Mouse (Mus musculus) ES-E14 (cell line): ENCODE measurements around the gene Gm11239. TPM values are rescaled to one million over a fixed set of nuclear protein-coding genes. Genes with fewer than 3 reads are reported as not detected.
"Not testable (repeated sequence)": the region's sequence is repeated elsewhere in the genome, so short reads cannot be mapped to it uniquely, and the experiment has no call there.

ENCODE experiments used
- DNase-seq: peaks from one replicate; pipeline ENCODE4 v3.0.0-alpha.2; 2013; ENCODE audit warnings: low read depth, low spot score
- H3K27ac ChIP-seq: 2 replicates; pipeline ENCODE4 v1.5.1; 2012; ENCODE audit warnings: low read depth, mild to moderate bottlenecking, low read length, moderate library complexity, mixed read lengths; ENCODE audit not compliant: poor library complexity, insufficient read depth, severe bottlenecking
- H3K36me3 ChIP-seq: 2 replicates; pipeline ENCODE4 v1.6.1; 2012; ENCODE audit warnings: mild to moderate bottlenecking, low read length, moderate library complexity, mixed read lengths; ENCODE audit not compliant: control insufficient read depth, poor library complexity, insufficient read depth, severe bottlenecking
- H3K4me1 ChIP-seq, 2 experiments: fragments of 150-350 bp in 1 of 2; sonication (generic) in 1 of 2; 2 replicates each; pipeline ENCODE4 v1.6.1; 2012; ENCODE audit warnings: low read length in 2 of 2, mild to moderate bottlenecking in 1 of 2, mixed read lengths in 1 of 2; ENCODE audit not compliant: control insufficient read depth in 2 of 2, insufficient read depth in 2 of 2, poor library complexity in 1 of 2
- H3K4me3 ChIP-seq, 2 experiments: fragments of 150-350 bp in 1 of 2; sonication (generic) in 1 of 2; 2 replicates each; pipeline ENCODE4 v1.5.1; 2012; ENCODE audit warnings: low read length in 2 of 2, low read depth in 1 of 2, mild to moderate bottlenecking in 1 of 2, mixed read lengths in 1 of 2; ENCODE audit not compliant: insufficient read depth in 1 of 2, poor library complexity in 1 of 2, severe bottlenecking in 1 of 2
- H3K9ac ChIP-seq: 2 replicates; pipeline ENCODE4 v1.6.1; 2012; ENCODE audit warnings: low read depth, mild to moderate bottlenecking, low read length, mixed read lengths; ENCODE audit not compliant: poor library complexity, insufficient read depth, severe bottlenecking
- H3K9me3 ChIP-seq: fragments of 150-350 bp; sonication (generic); 2 replicates; pipeline ENCODE4 v1.6.1; 2012; ENCODE audit warnings: low read depth, mild to moderate bottlenecking, low read length; ENCODE audit not compliant: control insufficient read depth, insufficient read depth
- MAFK ChIP-seq: IDR thresholded peaks from 2 replicates; pipeline ENCODE4 v1.6.1; 2014; ENCODE audit warnings: mild to moderate bottlenecking, low read depth, low read length, inconsistent platforms; ENCODE audit not compliant: insufficient read depth
- in situ Hi-C, 2 experiments: fragments of 600-800 bp; cut with MboI; formaldehyde crosslinking; loops; one replicate each; pipeline ENCODE4 v1.15.1; 2025; ENCODE audit warnings: low sequenced_read_pairs in 2 of 2, inconsistent platforms in 1 of 2; ENCODE audit not compliant: unreplicated experiment in 2 of 2
- total RNA-seq: library from RNA; depleted of rRNA; stranded (reverse); fragments of 300-350 nt; gene quantifications from 2 replicates; pipeline ENCODE4 v1.2.3, GENCODE M21; 2012; rRNA removed

Gm11239 gene
- total RNA-seq = 2.2 and 5.4 TPM in 2 replicates

DNA sequence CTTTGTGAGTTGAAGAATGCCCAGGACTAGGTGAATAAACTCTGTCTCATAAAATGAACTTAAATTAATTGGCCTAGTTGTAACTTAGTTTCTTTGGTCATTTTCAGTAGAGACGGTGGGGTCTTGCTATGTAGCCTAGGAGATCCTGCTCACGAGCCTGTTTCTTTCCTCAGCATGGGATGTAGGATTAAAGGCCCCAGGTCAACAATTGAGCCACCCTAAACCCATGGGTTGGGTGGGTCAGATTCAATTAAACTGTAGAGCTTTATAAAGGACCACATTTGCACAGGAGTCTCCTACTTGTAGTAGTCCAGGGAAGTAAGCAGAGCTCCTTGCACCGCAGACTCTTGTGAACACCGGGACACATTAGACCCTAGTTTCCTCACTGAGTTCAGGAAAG is at the start of gene Gm11239:
TSS of gene Gm11239 (plus strand) at position 301 of the 400 bp plus-strand sequence.
- DNase-seq = not testable (repeated sequence)

DNA sequence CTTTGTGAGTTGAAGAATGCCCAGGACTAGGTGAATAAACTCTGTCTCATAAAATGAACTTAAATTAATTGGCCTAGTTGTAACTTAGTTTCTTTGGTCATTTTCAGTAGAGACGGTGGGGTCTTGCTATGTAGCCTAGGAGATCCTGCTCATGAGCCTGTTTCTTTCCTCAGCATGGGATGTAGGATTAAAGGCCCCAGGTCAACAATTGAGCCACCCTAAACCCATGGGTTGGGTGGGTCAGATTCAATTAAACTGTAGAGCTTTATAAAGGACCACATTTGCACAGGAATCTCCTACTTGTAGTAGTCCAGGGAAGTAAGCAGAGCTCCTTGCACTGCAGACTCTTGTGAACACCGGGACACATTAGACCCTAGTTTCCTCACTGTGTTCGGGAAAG is 45.5 kb upstream of the Gm11239 start, which contains the start of gene Gm11237:
TSS of gene Gm11237 (plus strand) at position 301 of the 400 bp plus-strand sequence.
- H3K9ac ChIP-seq, H3K4me3 ChIP-seq, H3K36me3 ChIP-seq, in situ Hi-C loops, H3K4me1 ChIP-seq, H3K9me3 ChIP-seq, DNase-seq, H3K27ac ChIP-seq: not testable (repeated sequence)

More for the DNA sequence above, at the start of gene Gm11239:
- H3K4me3 ChIP-seq, in situ Hi-C loops, H3K27ac ChIP-seq, H3K9me3 ChIP-seq, H3K4me1 ChIP-seq, H3K36me3 ChIP-seq, H3K9ac ChIP-seq: not testable (repeated sequence)

DNA sequence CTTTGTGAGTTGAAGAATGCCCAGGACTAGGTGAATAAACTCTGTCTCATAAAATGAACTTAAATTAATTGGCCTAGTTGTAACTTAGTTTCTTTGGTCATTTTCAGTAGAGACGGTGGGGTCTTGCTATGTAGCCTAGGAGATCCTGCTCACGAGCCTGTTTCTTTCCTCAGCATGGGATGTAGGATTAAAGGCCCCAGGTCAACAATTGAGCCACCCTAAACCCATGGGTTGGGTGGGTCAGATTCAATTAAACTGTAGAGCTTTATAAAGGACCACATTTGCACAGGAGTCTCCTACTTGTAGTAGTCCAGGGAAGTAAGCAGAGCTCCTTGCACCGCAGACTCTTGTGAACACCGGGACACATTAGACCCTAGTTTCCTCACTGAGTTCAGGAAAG is 30.3 kb upstream of the Gm11239 start, which contains the start of gene Gm11236:
TSS of gene Gm11236 (plus strand) at position 301 of the 400 bp plus-strand sequence.
- H3K36me3 ChIP-seq, DNase-seq, H3K27ac ChIP-seq, in situ Hi-C loops, H3K4me3 ChIP-seq, H3K9me3 ChIP-seq, H3K4me1 ChIP-seq, H3K9ac ChIP-seq: not testable (repeated sequence)

DNA sequence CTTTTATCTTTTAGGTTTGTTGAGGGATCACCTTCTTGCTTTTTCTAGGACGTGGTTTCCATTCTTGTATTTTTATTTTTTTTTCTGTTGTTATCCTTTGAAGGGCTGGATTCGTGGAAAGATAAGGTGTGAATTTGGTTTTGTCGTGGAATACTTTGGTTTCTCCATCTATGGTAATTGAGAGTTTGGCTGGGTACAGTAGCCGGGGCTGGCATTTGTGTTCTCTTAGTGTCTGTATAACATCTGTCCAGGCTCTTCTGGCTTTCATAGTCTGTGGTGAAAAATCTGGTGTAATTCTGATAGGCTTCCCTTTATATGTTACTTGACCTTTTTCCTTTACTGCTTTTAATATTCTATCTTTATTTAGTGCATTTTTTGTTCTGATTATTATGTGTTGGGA is 6.3 kb upstream of the Gm11239 start:
- in situ Hi-C loops, H3K4me3 ChIP-seq: not testable (repeated sequence)

DNA sequence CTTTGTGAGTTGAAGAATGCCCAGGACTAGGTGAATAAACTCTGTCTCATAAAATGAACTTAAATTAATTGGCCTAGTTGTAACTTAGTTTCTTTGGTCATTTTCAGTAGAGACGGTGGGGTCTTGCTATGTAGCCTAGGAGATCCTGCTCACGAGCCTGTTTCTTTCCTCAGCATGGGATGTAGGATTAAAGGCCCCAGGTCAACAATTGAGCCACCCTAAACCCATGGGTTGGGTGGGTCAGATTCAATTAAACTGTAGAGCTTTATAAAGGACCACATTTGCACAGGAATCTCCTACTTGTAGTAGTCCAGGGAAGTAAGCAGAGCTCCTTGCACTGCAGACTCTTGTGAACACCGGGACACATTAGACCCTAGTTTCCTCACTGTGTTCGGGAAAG is 15.1 kb downstream of the Gm11239 start, which contains the start of gene Gm428:
TSS of gene Gm428 (plus strand) at position 301 of the 400 bp plus-strand sequence.
- in situ Hi-C loops, DNase-seq, H3K9me3 ChIP-seq, H3K4me3 ChIP-seq, H3K9ac ChIP-seq, H3K36me3 ChIP-seq, H3K27ac ChIP-seq, H3K4me1 ChIP-seq: not testable (repeated sequence)

More for the DNA sequence above, 6.3 kb upstream of the Gm11239 start:
- not testable (repeated sequence) for H3K4me1 ChIP-seq, H3K9me3 ChIP-seq, H3K9ac ChIP-seq, H3K36me3 ChIP-seq, H3K27ac ChIP-seq, DNase-seq

DNA sequence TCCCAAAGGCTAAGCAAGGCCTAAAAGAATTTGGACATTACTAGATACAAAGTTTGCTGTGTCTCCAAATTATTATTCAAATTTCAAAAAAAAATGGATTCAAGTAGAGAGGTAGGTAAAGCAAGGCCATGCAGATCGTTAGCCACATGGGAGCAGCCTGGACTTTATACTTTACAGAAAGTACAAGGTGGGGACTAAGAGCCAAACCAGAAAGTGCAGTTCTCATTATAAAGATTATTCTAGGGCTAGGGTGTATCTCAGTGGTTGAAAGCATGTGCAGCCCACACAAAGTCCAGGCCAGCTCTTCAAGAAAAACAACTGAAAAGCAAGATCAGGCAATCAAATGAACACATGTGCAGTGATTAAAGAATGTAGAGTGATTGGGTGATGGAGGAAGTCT is 50.6 kb downstream of the Gm11239 start:
- H3K4me1 ChIP-seq = no peaks in the 10 kb centered on the region
- no peak overlapping the region for H3K4me3 ChIP-seq
- H3K36me3 ChIP-seq = no peaks in the 10 kb centered on the region
- no peaks in the 10 kb centered on the region for H3K9me3 ChIP-seq
- DNase-seq = no peak
- H3K9ac ChIP-seq = no peak overlapping the region
- no peak overlapping the region for H3K27ac ChIP-seq
- in situ Hi-C loops = no loop called here
- TF ChIP-seq MAFK = no peak
